Mouse (Mus musculus) CH12.LX (cell line): ENCODE results near the gene Tedc1. TPM values are rescaled to one million over a fixed set of nuclear protein-coding genes. Genes with fewer than 3 reads are reported as not detected.

Experiments
- DNase-seq: peaks from one replicate; pipeline ENCODE4 v3.0.0-alpha.2; 2013; ENCODE audit errors: extremely low read depth
- H3K27ac ChIP-seq: 2 replicates; pipeline ENCODE4 v1.5.1; 2012; ENCODE audit warnings: low read depth, mild to moderate bottlenecking, control low read depth, moderate library complexity; ENCODE audit not compliant: insufficient read depth
- H3K27me3 ChIP-seq: replicated peaks from 2 replicates; pipeline ENCODE3; 2012; ENCODE audit warnings: inconsistent platforms
- H3K36me3 ChIP-seq, 2 experiments: replicated peaks in 1 of 2; 2 replicates each; pipeline versions ENCODE3 to v1.6.1; 2012; ENCODE audit warnings: inconsistent platforms in 1 of 2, low read length in 1 of 2, mild to moderate bottlenecking in 1 of 2, mixed read lengths in 1 of 2, moderate library complexity in 1 of 2; ENCODE audit not compliant: control insufficient read depth in 1 of 2, insufficient read depth in 1 of 2
- H3K4me1 ChIP-seq, 2 experiments: 2 replicates each; pipeline ENCODE4 v1.6.1; 2012; ENCODE audit warnings: inconsistent platforms in 1 of 2, moderate library complexity in 1 of 2; ENCODE audit not compliant: insufficient read depth in 2 of 2, control insufficient read depth in 1 of 2
- H3K4me2 ChIP-seq: 2 replicates; pipeline ENCODE4 v1.6.1; 2012; ENCODE audit warnings: low read depth, mild to moderate bottlenecking, control low read depth; ENCODE audit not compliant: poor library complexity, insufficient read depth, severe bottlenecking
- H3K4me3 ChIP-seq, 3 experiments: fragments of 150-350 bp in 1 of 3; sonication (generic) in 1 of 3; replicated peaks in 1 of 3; 2 replicates each; pipeline versions ENCODE3 to v1.5.1; 2011 to 2012; ENCODE audit warnings: low read depth in 2 of 3, low read length in 2 of 3, mild to moderate bottlenecking in 2 of 3, moderate library complexity in 2 of 3, control low read depth in 1 of 3, improper control_type of control experiment in 1 of 3, inconsistent platforms in 1 of 3, mixed read lengths in 1 of 3; ENCODE audit not compliant: poor library complexity in 1 of 3
- H3K79me2 ChIP-seq: replicated peaks from 2 replicates; pipeline ENCODE4 v1.6.1; 2012; ENCODE audit warnings: mild to moderate bottlenecking, moderate library complexity; ENCODE audit not compliant: control insufficient read depth, poor library complexity, insufficient read depth, severe bottlenecking; ENCODE audit errors: extremely low read depth
- H3K9ac ChIP-seq: 2 replicates; pipeline ENCODE4 v1.6.1; 2012; ENCODE audit warnings: low read depth, mild to moderate bottlenecking, control low read depth, moderate library complexity; ENCODE audit not compliant: insufficient read depth
- H3K9me3 ChIP-seq: replicated peaks from 2 replicates; pipeline ENCODE3; 2012; ENCODE audit warnings: low read length, inconsistent platforms, mixed read lengths
- BHLHE40 ChIP-seq: IDR thresholded peaks from 2 replicates; pipeline ENCODE4 v1.6.1; 2011; ENCODE audit warnings: mild to moderate bottlenecking, low read depth, low read length, improper control_type of control experiment
- CHD1 ChIP-seq: IDR thresholded peaks from 2 replicates; pipeline ENCODE4 v1.6.1; 2012; ENCODE audit warnings: low read depth, low read length, improper control_type of control experiment, inconsistent platforms
- ELF1 ChIP-seq: IDR thresholded peaks from 2 replicates; pipeline ENCODE4 v1.6.1; 2014; ENCODE audit warnings: low read depth, mild to moderate bottlenecking, inconsistent platforms, low read length, improper control_type of control experiment
- EP300 ChIP-seq: IDR thresholded peaks from 2 replicates; pipeline ENCODE4 v1.6.1; 2011; ENCODE audit warnings: low read length, improper control_type of control experiment
- ETS1 ChIP-seq: conservative IDR thresholded peaks from 2 replicates; pipeline ENCODE4 v1.6.1; 2012; ENCODE audit warnings: low read depth, mild to moderate bottlenecking, inconsistent platforms, low read length, improper control_type of control experiment, moderate library complexity
- HCFC1 ChIP-seq: IDR thresholded peaks from 2 replicates; pipeline ENCODE4 v1.6.1; 2012; ENCODE audit warnings: low read depth, mild to moderate bottlenecking, inconsistent platforms, low read length, improper control_type of control experiment
- IRF4 ChIP-seq: IDR thresholded peaks from 2 replicates; pipeline ENCODE4 v1.6.1; 2014; ENCODE audit warnings: low read depth, mild to moderate bottlenecking, inconsistent platforms, low read length, improper control_type of control experiment
- JUN ChIP-seq: IDR thresholded peaks from 2 replicates; pipeline ENCODE4 v1.6.1; 2011; ENCODE audit warnings: low read depth, mild to moderate bottlenecking, low read length, improper control_type of control experiment, moderate library complexity; ENCODE audit not compliant: insufficient read depth
- JUND ChIP-seq: conservative IDR thresholded peaks from 2 replicates; pipeline ENCODE4 v1.6.1; 2011; ENCODE audit warnings: low read depth, low read length, improper control_type of control experiment
- MAFK ChIP-seq: IDR thresholded peaks from 2 replicates; pipeline ENCODE4 v1.6.1; 2011; ENCODE audit warnings: low read length, improper control_type of control experiment; ENCODE audit not compliant: insufficient replicate concordance
- MAX ChIP-seq: IDR thresholded peaks from 2 replicates; pipeline ENCODE4 v1.6.1; 2011; ENCODE audit warnings: low read length, improper control_type of control experiment
- MEF2A ChIP-seq: IDR thresholded peaks from 2 replicates; pipeline ENCODE4 v1.6.1; 2014; ENCODE audit warnings: low read depth, mild to moderate bottlenecking, inconsistent platforms, low read length, improper control_type of control experiment, borderline replicate concordance
- MYC ChIP-seq: IDR thresholded peaks from 2 replicates; pipeline ENCODE4 v1.6.1; 2011; ENCODE audit warnings: low read depth, mild to moderate bottlenecking, improper control_type of control experiment, low read length
- NELFE ChIP-seq: IDR thresholded peaks from 2 replicates; pipeline ENCODE4 v1.6.1; 2011; ENCODE audit warnings: low read depth, low read length, improper control_type of control experiment
- NRF1 ChIP-seq: IDR thresholded peaks from 2 replicates; pipeline ENCODE4 v1.6.1; 2014; ENCODE audit warnings: low read depth, mild to moderate bottlenecking, inconsistent platforms, low read length, improper control_type of control experiment, moderate library complexity
- POLR2A ChIP-seq: IDR thresholded peaks from 2 replicates; pipeline ENCODE4 v1.6.1; 2011; ENCODE audit warnings: low read depth, mild to moderate bottlenecking, improper control_type of control experiment, low read length
- POLR2AphosphoS2 ChIP-seq: IDR thresholded peaks from 2 replicates; pipeline ENCODE4 v1.6.1; 2011; ENCODE audit warnings: low read depth, low read length, improper control_type of control experiment
- RAD21 ChIP-seq: IDR thresholded peaks from 2 replicates; pipeline ENCODE4 v1.6.1; 2011; ENCODE audit warnings: low read depth, mild to moderate bottlenecking, low read length, improper control_type of control experiment, moderate library complexity
- TBP ChIP-seq: conservative IDR thresholded peaks from 2 replicates; pipeline ENCODE4 v1.6.1; 2011; ENCODE audit warnings: low read depth, low read length, improper control_type of control experiment
- TCF12 ChIP-seq: IDR thresholded peaks from 2 replicates; pipeline ENCODE4 v1.6.1; 2014; ENCODE audit warnings: low read depth, mild to moderate bottlenecking, inconsistent platforms, low read length, improper control_type of control experiment
- UBTF ChIP-seq: IDR thresholded peaks from 2 replicates; pipeline ENCODE4 v1.6.1; 2012; ENCODE audit warnings: low read depth, mild to moderate bottlenecking, inconsistent platforms, low read length, improper control_type of control experiment, moderate library complexity
- USF1 ChIP-seq: IDR thresholded peaks from 2 replicates; pipeline ENCODE4 v1.6.1; 2014; ENCODE audit warnings: low read depth, mild to moderate bottlenecking, inconsistent platforms, low read length, improper control_type of control experiment
- ZC3H11A ChIP-seq: IDR thresholded peaks from 2 replicates; pipeline ENCODE4 v1.6.1; 2012; ENCODE audit warnings: low read depth, mild to moderate bottlenecking, inconsistent platforms, low read length, improper control_type of control experiment
- ZKSCAN1 ChIP-seq: IDR thresholded peaks from 2 replicates; pipeline ENCODE4 v1.6.1; 2012; ENCODE audit warnings: low read depth, inconsistent platforms, low read length, improper control_type of control experiment, borderline replicate concordance
- ZMIZ1 ChIP-seq: IDR thresholded peaks from 2 replicates; pipeline ENCODE4 v1.6.1; 2012; ENCODE audit warnings: low read depth, mild to moderate bottlenecking, inconsistent platforms, low read length, improper control_type of control experiment
- dilution Hi-C: fragments of 300-500 bp; cut with MboI; formaldehyde crosslinking; loops from 2 replicates; pipeline ENCODE4 v1.14.3; 2020; ENCODE audit warnings: low sequenced_read_pairs; ENCODE audit not compliant: extremely low pct_unique_long_range_greater_than_20kb, extremely low pct_ligation_motif_present
- in situ Hi-C: fragments of 300-500 bp; cut with MboI; formaldehyde crosslinking; loops from 3 replicates; pipeline ENCODE4 v1.14.3; 2019; ENCODE audit warnings: low sequenced_read_pairs, low pct_ligation_motif_present, low pct_unique_long_range_greater_than_20kb, mixed read lengths
- polyA plus RNA-seq: library from polyadenylated mRNA; unstranded; fragments of >175 nt; gene quantifications from 2 replicates; pipeline ENCODE4 v1.2.1, GENCODE M21; 2012; ENCODE audit warnings: low read depth; ENCODE audit not compliant: insufficient read length
- total RNA-seq, 2 experiments: library from RNA; depleted of rRNA; stranded (reverse); fragments of 300-350 nt in 1 of 2; fragments of >200 nt in 1 of 2; gene quantifications; 2 replicates each; pipeline ENCODE4 v1.2.3; 2012 to 2014

Tedc1 gene
- total and polyA plus RNA-seq, 3 experiments = 6.4 to 14.0 (median 9.0) TPM

DNA sequence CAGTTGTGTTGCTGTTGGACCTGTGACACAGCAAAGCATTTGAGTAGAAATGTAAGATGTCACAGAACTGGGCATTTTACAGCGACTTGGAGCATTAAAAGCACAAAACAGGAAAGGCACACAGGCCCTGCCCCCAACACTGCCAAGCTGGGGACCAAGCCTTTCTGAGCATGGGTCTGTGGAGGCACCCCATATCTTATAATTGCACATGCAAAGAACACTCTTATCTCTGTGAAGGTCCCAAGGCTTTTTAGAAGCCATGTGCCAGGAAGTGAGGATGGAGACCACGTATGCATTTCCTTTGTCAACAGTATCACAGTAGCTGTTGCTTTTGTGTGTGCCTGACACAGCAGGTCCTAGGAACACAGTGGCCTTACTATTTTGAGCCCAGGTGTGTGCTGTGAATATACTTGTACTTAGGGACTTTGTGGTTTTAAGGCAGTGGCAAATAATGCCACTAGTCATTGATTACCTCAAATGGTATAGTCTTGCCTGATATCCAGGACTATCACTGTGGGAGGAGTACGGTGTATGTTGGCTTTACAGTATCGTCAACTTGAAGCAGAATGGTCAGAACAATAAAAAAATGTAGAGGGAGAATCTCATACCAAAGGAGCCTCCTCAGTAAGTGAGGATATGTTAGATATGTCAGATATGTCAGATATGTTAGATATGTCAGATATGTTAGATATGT lies 48.6 kb upstream of the Tedc1 start:
- Histone ChIP-seq H3K27me3 (no peaks in the 10 kb centered on the region), H3K9me3 (no peaks in the 10 kb centered on the region), H3K9ac (no peak overlapping the region), H3K4me2 (no peak overlapping the region), H3K27ac (no peak overlapping the region), H3K4me1 (peaks cover 4 to 27% of the 10 kb centered on the region in 2 experiments; a peak in 1 of 4 replicates), H3K4me3 (no peak overlapping the region), H3K79me2 (peaks cover 60% of the 10 kb centered on the region), H3K36me3 (peaks cover 7 to 84% of the 10 kb centered on the region in 2 experiments)
- DNase-seq = no peak
- in situ Hi-C loops = loop anchor here (5.0 kb wide), 1 partner anchor 35 kb away; the partner anchor contains the start of gene Tex22
- dilution Hi-C loops = no loop called here
- no peak for TF ChIP-seq IRF4
- no peak for TF ChIP-seq NRF1
- no peak for TF ChIP-seq TCF12
- TF ChIP-seq ZMIZ1 = no peak
- no peak for TF ChIP-seq MEF2A
- no peak for TF ChIP-seq ZKSCAN1
- no peak for TF ChIP-seq TBP
- no peak for TF ChIP-seq POLR2AphosphoS2
- TF ChIP-seq CHD1 = no peak
- no peak for TF ChIP-seq USF1
- no peak for TF ChIP-seq UBTF
- no peak for TF ChIP-seq POLR2A
- no peak for TF ChIP-seq JUN

DNA sequence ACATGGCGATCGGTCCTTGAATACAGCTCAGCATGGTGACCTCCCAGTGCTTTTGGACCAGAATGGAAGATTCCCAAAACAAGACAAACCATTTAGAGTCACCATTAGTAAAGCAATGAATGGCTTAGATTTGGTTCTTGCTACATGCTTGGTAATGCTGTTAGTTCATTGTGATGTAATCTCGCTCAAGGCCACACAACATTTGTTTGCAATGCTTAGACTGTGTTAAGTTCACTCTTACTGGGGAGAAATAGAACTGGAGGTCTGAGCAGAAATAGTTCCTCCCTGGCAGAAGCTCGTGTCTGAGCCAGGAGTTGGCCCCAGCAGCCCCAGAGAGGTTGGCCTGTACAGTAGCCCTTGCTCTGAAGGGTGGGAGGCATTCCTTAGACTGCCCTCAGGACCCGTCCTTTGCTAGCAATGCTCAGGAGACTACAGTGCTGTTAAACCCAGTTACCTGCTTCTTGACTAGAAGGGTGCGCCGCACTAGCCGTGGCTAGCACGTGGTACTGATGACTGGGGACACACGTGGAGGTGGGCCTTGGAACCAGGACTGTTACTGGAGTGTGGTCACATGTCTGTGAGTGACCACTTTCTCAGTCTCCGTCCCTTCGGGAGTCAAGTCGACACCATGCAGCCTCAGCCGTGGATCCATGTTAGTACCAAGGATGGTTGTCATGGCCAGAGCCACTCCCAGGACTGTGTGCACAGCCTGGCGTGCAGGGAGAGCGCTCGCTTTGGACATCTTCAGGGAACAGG lies 47.5 kb upstream of the Tedc1 start:
- in situ Hi-C loops = loop anchor here (5.0 kb wide), 1 partner anchor 36 kb away; the partner anchor contains the start of gene Tex22
- dilution Hi-C loops = no loop called here
- Histone ChIP-seq H3K27me3 (no peaks in the 10 kb centered on the region), H3K9me3 (no peaks in the 10 kb centered on the region), H3K27ac (no peak overlapping the region), H3K4me1 (peaks cover 4 to 23% of the 10 kb centered on the region in 2 experiments; a peak in 1 of 4 replicates), H3K4me2 (no peak overlapping the region), H3K9ac (no peak overlapping the region), H3K79me2 (peaks cover 53% of the 10 kb centered on the region), H3K36me3 (peaks cover 15 to 85% of the 10 kb centered on the region in 2 experiments), H3K4me3 (no peak overlapping the region)
- no peak for DNase-seq
- TF ChIP-seq MAX = no peak
- no peak for TF ChIP-seq ETS1
- TF ChIP-seq USF1 = no peak
- TF ChIP-seq RAD21 = no peak
- no peak for TF ChIP-seq NELFE
- TF ChIP-seq JUND = no peak
- no peak for TF ChIP-seq ELF1
- no peak for TF ChIP-seq EP300
- no peak for TF ChIP-seq HCFC1
- no peak for TF ChIP-seq MEF2A
- no peak for TF ChIP-seq ZKSCAN1
- TF ChIP-seq MAFK = no peak
- no peak for TF ChIP-seq MYC
- no peak for TF ChIP-seq NRF1
- no peak for TF ChIP-seq BHLHE40
- no peak for TF ChIP-seq ZMIZ1
- TF ChIP-seq ZC3H11A = no peak
